Mouse (Mus musculus) bone marrow macrophage, adult 2 months (primary cell): Measurements from ENCODE around the gene Dlx3.

ENCODE experiments used
- CTCF ChIP-seq: IDR thresholded peaks from 2 replicates; pipeline ENCODE4 v1.5.1; 2012; ENCODE audit warnings: low read depth, mild to moderate bottlenecking, low read length, moderate library complexity
- POLR2A ChIP-seq: IDR thresholded peaks from 2 replicates; pipeline ENCODE4 v1.6.1; 2012; ENCODE audit warnings: mild to moderate bottlenecking, low read depth, low read length, borderline replicate concordance

- TF ChIP-seq POLR2A (no peak), CTCF (no peak)
Observed at GRCm38 (mm10) chr11:95102161-95102904, 17.6 kb upstream of the Dlx3 start.
